Mouse (Mus musculus) adrenal gland, postnatal 25 days (tissue): ENCODE measurements around the gene Kcnd3. TPM values are rescaled to one million over a fixed set of nuclear protein-coding genes. Genes with fewer than 3 reads are reported as not detected.

Experiments
- total RNA-seq: library from RNA; stranded (reverse); gene quantifications from 2 replicates; pipeline ENCODE4 v1.2.3, GENCODE M21; 2021

The Kcnd3 gene
- total RNA-seq, 1 experiment from 2014 or later: 4.2 TPM

Other genes with a start within 250 kb of the Kcnd3 start
- gene Ddx20, start 235.2 kb downstream of the Kcnd3 start, total RNA-seq: 18.5 and 22.0 TPM in 2 replicates